Mouse (Mus musculus) heart, embryonic 13.5 days (tissue): Measurements from ENCODE around the gene Ffar3. TPM values are rescaled to one million over a fixed set of nuclear protein-coding genes. Genes with fewer than 3 reads are reported as not detected.

ENCODE experiments used
- ATAC-seq: fragments of 200-750 bp; cut with Nextera tagmentation; 2 replicates; pipeline ENCODE4 v1.8.0; 2017; ENCODE audit warnings: moderate TSS enrichment; ENCODE audit not compliant: insufficient number of reproducible peaks, low FRiP score, low TSS enrichment; ENCODE audit errors: extremely low read depth
- H3K27ac ChIP-seq: fragments of 300-500 bp; sonication (generic); replicated peaks from 2 replicates; pipeline ENCODE4 v1.5.1; 2015; ENCODE audit warnings: moderate library complexity, mild to moderate bottlenecking, inconsistent platforms
- H3K27me3 ChIP-seq: fragments of 300-500 bp; sonication (generic); replicated peaks from 2 replicates; pipeline ENCODE4 v1.6.1; 2015; ENCODE audit warnings: mild to moderate bottlenecking, inconsistent platforms
- H3K36me3 ChIP-seq: fragments of 300-500 bp; sonication (generic); 2 replicates; pipeline ENCODE4 v1.6.1; 2015; ENCODE audit warnings: mild to moderate bottlenecking, inconsistent platforms
- H3K4me1 ChIP-seq: fragments of 300-500 bp; sonication (generic); 2 replicates; pipeline ENCODE4 v1.6.1; 2015; ENCODE audit warnings: inconsistent platforms
- H3K4me2 ChIP-seq: fragments of 300-500 bp; sonication (generic); 2 replicates; pipeline ENCODE4 v1.6.1; 2015; ENCODE audit warnings: inconsistent platforms, mild to moderate bottlenecking, moderate library complexity
- H3K4me3 ChIP-seq: fragments of 300-500 bp; sonication (generic); 2 replicates; pipeline ENCODE4 v1.5.1; 2015; ENCODE audit warnings: moderate library complexity, mild to moderate bottlenecking, inconsistent platforms
- H3K9ac ChIP-seq: fragments of 300-500 bp; sonication (generic); 2 replicates; pipeline ENCODE4 v1.6.1; 2015; ENCODE audit warnings: inconsistent platforms, mild to moderate bottlenecking, moderate library complexity
- H3K9me3 ChIP-seq: fragments of 300-500 bp; sonication (generic); 2 replicates; pipeline ENCODE4 v1.6.1; 2016; ENCODE audit warnings: inconsistent platforms
- WGBS: fragments of 180-500 bp; shearing (Covaris S2); methylation state at CpG from one replicate; pipeline ENCODE4 v1.1.7; 2015; ENCODE audit warnings: mixed read lengths; 5-methylcytosine and 5-hydroxymethylcytosine counted together
- polyA plus RNA-seq: library from polyadenylated mRNA; unstranded; fragments of >200 nt; fragmentation: Nextera tagmentation; extraction: Ambion mirVana; gene quantifications from 2 replicates; pipeline ENCODE4 v1.2.1, GENCODE M21; 2015

Gene Ffar3
- polyA plus RNA-seq = not detected in 2 replicates

GRCm38 (mm10) chr7:30856078-30856477 is at the start of gene Ffar3:
Gene Ffar3 (minus strand): TSS chr7:30856178.
- H3K4me1 ChIP-seq = peaks cover 11% of the 10 kb centered on the region; the same call in 1 of the 2 replicates
- H3K27me3 ChIP-seq = peaks cover 46% of the 10 kb centered on the region
- H3K27ac ChIP-seq = no peak within 1 kb of the TSS
- no peaks in the 10 kb centered on the region for H3K9me3 ChIP-seq
- H3K9ac ChIP-seq = no peak within 1 kb of the TSS
- H3K36me3 ChIP-seq = no peaks in the 10 kb centered on the region
- no peak for ATAC-seq
- no peak within 1 kb of the TSS for H3K4me2 ChIP-seq
- 46% methylated on average over 6 of the region's 6 CpGs for WGBS
- no peak within 1 kb of the TSS for H3K4me3 ChIP-seq

GRCm38 (mm10) chr7:30904042-30904441 is 48.1 kb upstream of the Ffar3 start:
- H3K36me3 ChIP-seq = no peaks in the 10 kb centered on the region
- WGBS = 35% methylated on average over 4 of the region's 4 CpGs
- no peak for ATAC-seq

GRCm38 (mm10) chr7:30895217-30895616 is 39.2 kb upstream of the Ffar3 start:
- H3K4me2 ChIP-seq = no peak overlapping the region
- ATAC-seq = no peak
- WGBS = 82% methylated on average over 3 of the region's 3 CpGs
- no peak overlapping the region for H3K27ac ChIP-seq
- no peaks in the 10 kb centered on the region for H3K36me3 ChIP-seq
- H3K4me3 ChIP-seq = no peak overlapping the region
- H3K27me3 ChIP-seq = no peaks in the 10 kb centered on the region
- H3K9me3 ChIP-seq = no peaks in the 10 kb centered on the region
- H3K9ac ChIP-seq = no peak overlapping the region
- H3K4me1 ChIP-seq = peaks cover 3% of the 10 kb centered on the region; the same call in 1 of the 2 replicates

More at GRCm38 (mm10) chr7:30904042-30904441, 48.1 kb upstream of the Ffar3 start:
- Histone ChIP-seq H3K4me1 (peaks cover 9% of the 10 kb centered on the region), H3K4me3 (no peak overlapping the region), H3K27me3 (peaks cover 45% of the 10 kb centered on the region), H3K27ac (no peak overlapping the region), H3K9me3 (no peaks in the 10 kb centered on the region), H3K4me2 (no peak overlapping the region), H3K9ac (no peak overlapping the region)

GRCm38 (mm10) chr7:30892515-30892914 is 36.5 kb upstream of the Ffar3 start:
- Histone ChIP-seq H3K9ac (no peak overlapping the region), H3K27ac (no peak overlapping the region), H3K36me3 (no peaks in the 10 kb centered on the region), H3K9me3 (no peaks in the 10 kb centered on the region), H3K27me3 (no peaks in the 10 kb centered on the region), H3K4me2 (no peak overlapping the region), H3K4me1 (peaks cover 3% of the 10 kb centered on the region; the same call in 1 of the 2 replicates), H3K4me3 (no peak overlapping the region)
- WGBS = 51% methylated on average over 3 of the region's 3 CpGs
- no peak for ATAC-seq

- Histone ChIP-seq H3K9me3 (no peaks in the 10 kb centered on the region), H3K36me3 (no peaks in the 10 kb centered on the region), H3K27ac (no peak overlapping the region), H3K4me3 (no peak overlapping the region), H3K4me1 (peaks cover 3% of the 10 kb centered on the region; the same call in 1 of the 2 replicates), H3K4me2 (no peak overlapping the region), H3K27me3 (no peaks in the 10 kb centered on the region), H3K9ac (no peak overlapping the region)
- 79% methylated on average over 9 of the region's 9 CpGs for WGBS
- ATAC-seq = no peak
These were observed 35.8 kb upstream of the Ffar3 start for GRCm38 (mm10) chr7:30891746-30892145.

- WGBS = 48% methylated on average over 2 of the region's 2 CpGs
- Histone ChIP-seq H3K27me3 (no peaks in the 10 kb centered on the region), H3K4me1 (peaks cover 3% of the 10 kb centered on the region; the same call in 1 of the 2 replicates), H3K9ac (no peak overlapping the region), H3K36me3 (no peaks in the 10 kb centered on the region), H3K9me3 (no peaks in the 10 kb centered on the region), H3K4me2 (no peak overlapping the region), H3K27ac (no peak overlapping the region), H3K4me3 (no peak overlapping the region)
- no peak for ATAC-seq
These were observed 34.7 kb upstream of the Ffar3 start for GRCm38 (mm10) chr7:30890681-30891080.

GRCm38 (mm10) chr7:30888786-30889185 is 32.8 kb upstream of the Ffar3 start:
- Histone ChIP-seq H3K4me3 (no peak overlapping the region), H3K36me3 (no peaks in the 10 kb centered on the region), H3K9ac (no peak overlapping the region), H3K4me2 (no peak overlapping the region), H3K27me3 (no peaks in the 10 kb centered on the region), H3K4me1 (peaks cover 3% of the 10 kb centered on the region; the same call in 1 of the 2 replicates), H3K9me3 (no peaks in the 10 kb centered on the region), H3K27ac (no peak overlapping the region)
- ATAC-seq = no peak
- 80% methylated on average over 7 of the region's 7 CpGs for WGBS

- 79% methylated on average over 14 of the region's 14 CpGs for WGBS
- H3K27me3 ChIP-seq = no peaks in the 10 kb centered on the region
- ATAC-seq = no peak
- no peaks in the 10 kb centered on the region for H3K9me3 ChIP-seq
- H3K4me2 ChIP-seq = no peak overlapping the region
- peaks cover 3% of the 10 kb centered on the region; the same call in 1 of the 2 replicates for H3K4me1 ChIP-seq
- no peaks in the 10 kb centered on the region for H3K36me3 ChIP-seq
- no peak overlapping the region for H3K4me3 ChIP-seq
- no peak overlapping the region for H3K27ac ChIP-seq
- H3K9ac ChIP-seq = no peak overlapping the region
These were observed 31.7 kb upstream of the Ffar3 start for GRCm38 (mm10) chr7:30887568-30888188.

- H3K9ac ChIP-seq = no peak overlapping the region
- no peak for ATAC-seq
- no peaks in the 10 kb centered on the region for H3K36me3 ChIP-seq
- H3K9me3 ChIP-seq = no peaks in the 10 kb centered on the region
- H3K27ac ChIP-seq = no peak overlapping the region
- WGBS = 78% methylated on average over 4 of the region's 4 CpGs
- no peaks in the 10 kb centered on the region for H3K27me3 ChIP-seq
- H3K4me2 ChIP-seq = no peak overlapping the region
- peaks cover 3% of the 10 kb centered on the region; the same call in 1 of the 2 replicates for H3K4me1 ChIP-seq
- no peak overlapping the region for H3K4me3 ChIP-seq
These were observed 30.9 kb upstream of the Ffar3 start for GRCm38 (mm10) chr7:30886852-30887251.

GRCm38 (mm10) chr7:30884047-30884446 is 28.1 kb upstream of the Ffar3 start:
- Histone ChIP-seq H3K9ac (no peak overlapping the region), H3K4me2 (no peak overlapping the region), H3K27ac (no peak overlapping the region), H3K9me3 (no peaks in the 10 kb centered on the region), H3K27me3 (0 out of 2 replicates have a peak, but pooled peaks cover 5% of the 10 kb centered on the region), H3K36me3 (no peaks in the 10 kb centered on the region), H3K4me1 (no peaks in the 10 kb centered on the region), H3K4me3 (no peak overlapping the region)
- ATAC-seq = no peak

- 0 out of 2 replicates have a peak, but pooled peaks cover 14% of the 10 kb centered on the region for H3K27me3 ChIP-seq
- no peak overlapping the region for H3K9ac ChIP-seq
- no peaks in the 10 kb centered on the region for H3K36me3 ChIP-seq
These were observed 25.4 kb upstream of the Ffar3 start for GRCm38 (mm10) chr7:30881367-30881766.

GRCm38 (mm10) chr7:30880176-30880575 is 24.2 kb upstream of the Ffar3 start, which contains the start of gene Cd22:
Gene Cd22 (minus strand): TSS chr7:30880342.
- Histone ChIP-seq H3K4me3 (no peak within 1 kb of the TSS), H3K27me3 (peaks cover 16% of the 10 kb centered on the region; the same call in 1 of the 2 replicates), H3K4me2 (no peak within 1 kb of the TSS), H3K27ac (no peak within 1 kb of the TSS), H3K4me1 (no peaks in the 10 kb centered on the region), H3K36me3 (no peaks in the 10 kb centered on the region), H3K9me3 (no peaks in the 10 kb centered on the region), H3K9ac (no peak within 1 kb of the TSS)
- 49% methylated on average over 7 of the region's 7 CpGs for WGBS
- no peak for ATAC-seq

More at GRCm38 (mm10) chr7:30881367-30881766, 25.4 kb upstream of the Ffar3 start:
- 78% methylated on average over 3 of the region's 3 CpGs for WGBS
- Histone ChIP-seq H3K9me3 (no peaks in the 10 kb centered on the region), H3K27ac (no peak overlapping the region), H3K4me1 (no peaks in the 10 kb centered on the region), H3K4me3 (no peak overlapping the region), H3K4me2 (no peak overlapping the region)
- ATAC-seq = no peak
